27 mouse cellular contexts compared by ENCODE assay signal in genomic region chr2:112460557-112460956, GRCm38 (mm10). TPM values are rescaled to one million over a fixed set of nuclear protein-coding genes. Genes with fewer than 3 reads are reported as not detected.
DNase-seq lines count a peak whose midpoint lies in the region; ATAC-seq and TF ChIP-seq lines count a peak whose summit lies in the region.
"Had no signal": no experiment of that assay in that cellular context is flagged by ENCODE, and none has a peak within 500 bp of the region (broad histone marks: within the 10 kb centered on the region; RNA-seq: fewer than 3 reads in every experiment).

No protein-coding gene starts in this region.

- no peaks in the 10 kb centered on the region for H3K27me3 ChIP-seq in midbrain, postnatal 0 days (ENCODE audit: insufficient read depth, low read length)
- no peaks in the 10 kb centered on the region for H3K27me3 ChIP-seq in midbrain, embryonic 15.5 days (replicated peaks)
- H3K27me3 ChIP-seq: embryonic facial prominence, embryonic 13.5 days; forebrain, embryonic 12.5 days; Patski had no signal

- peaks cover 12% of the 10 kb centered on the region; the same call in 1 of the 2 replicates for H3K36me3 ChIP-seq in midbrain, postnatal 0 days (ENCODE audit: insufficient read depth, low read length)
- peaks cover 16% of the 10 kb centered on the region for H3K36me3 ChIP-seq in midbrain, embryonic 15.5 days (replicated peaks)

- intact Hi-C loops in gastrocnemius, adult 2 months (cut with DNase I) = no loop called here
- intact Hi-C loops in gastrocnemius, postnatal 36 days (cut with DNase I) = no loop called here

- H3K4me2 ChIP-seq in midbrain, postnatal 0 days (ENCODE audit: low read depth, low read length, poor library complexity, severe bottlenecking) = no peak overlapping the region
- H3K4me2 ChIP-seq in midbrain, embryonic 15.5 days = no peak overlapping the region
- H3K4me2 ChIP-seq: embryonic facial prominence, embryonic 13.5 days; forebrain, embryonic 12.5 days; heart, embryonic 11.5 days; hindbrain, embryonic 14.5 days had no signal

- H3K27ac ChIP-seq in gastrocnemius, adult 2 months = no peak overlapping the region
- H3K27ac ChIP-seq in layer of hippocampus, adult 2 months = no peak overlapping the region
- H3K27ac ChIP-seq in midbrain, postnatal 0 days (ENCODE audit: low read depth, low read length) = no peak overlapping the region
- no peak overlapping the region for H3K27ac ChIP-seq in midbrain, embryonic 15.5 days
- H3K27ac ChIP-seq: embryonic facial prominence, embryonic 13.5 days; forebrain, embryonic 12.5 days; hindbrain, embryonic 10.5 days; hindbrain, embryonic 14.5 days had no signal

- no peaks in the 10 kb centered on the region for H3K9me3 ChIP-seq in midbrain, postnatal 0 days (ENCODE audit: low read length)
- no peaks in the 10 kb centered on the region for H3K9me3 ChIP-seq in midbrain, embryonic 15.5 days
- H3K9me3 ChIP-seq: embryonic facial prominence, embryonic 13.5 days; forebrain, embryonic 12.5 days; G1E; hindbrain, embryonic 10.5 days had no signal

- ATAC-seq in midbrain, postnatal 0 days (ENCODE audit: low FRiP score) = no peak
- ATAC-seq in midbrain, embryonic 15.5 days (replicated peaks) = no peak
- no peak for ATAC-seq in granulocyte monocyte progenitor cell, adult 5-6 weeks (replicated peaks; ENCODE audit: poor library complexity, severe bottlenecking)
- ATAC-seq: activated CD4-positive, CD25-positive, alpha-beta regulatory T cell, adult 4 months; forebrain, postnatal 0 days; Patski had no signal

- 92% methylated on average over 3 of the region's 3 CpGs for WGBS in midbrain, postnatal 0 days
- WGBS in midbrain, embryonic 15.5 days = 92% methylated on average over 3 of the region's 3 CpGs

- 0 out of 2 replicates have a peak, but pooled peaks have one; percentile 10 for TF ChIP-seq CTCF in gastrocnemius, adult 2 months (IDR thresholded peaks at IDR 0.05)
- peak; percentile 50 for TF ChIP-seq CTCF in layer of hippocampus, adult 2 months (conservative IDR thresholded peaks at IDR 0.05)
- TF ChIP-seq CTCF in midbrain, postnatal 0 days (IDR thresholded peaks at IDR 0.05) = peak; percentile 36; the same call in 1 of the 2 replicates

- no peak overlapping the region for H3K9ac ChIP-seq in midbrain, postnatal 0 days (replicated peaks; ENCODE audit: low read length, poor library complexity, severe bottlenecking)
- no peak overlapping the region for H3K9ac ChIP-seq in midbrain, embryonic 15.5 days
- H3K9ac ChIP-seq: embryonic facial prominence, embryonic 13.5 days; forebrain, embryonic 12.5 days; forebrain, postnatal 0 days; hindbrain, embryonic 14.5 days had no signal

- no peak overlapping the region for H3K4me3 ChIP-seq in gastrocnemius, adult 2 months
- H3K4me3 ChIP-seq in layer of hippocampus, adult 2 months = no peak overlapping the region
- H3K4me3 ChIP-seq in midbrain, postnatal 0 days (ENCODE audit: low read depth, low read length) = no peak overlapping the region
- H3K4me3 ChIP-seq in midbrain, embryonic 15.5 days = no peak overlapping the region
- H3K4me3 ChIP-seq: embryonic facial prominence, embryonic 13.5 days; forebrain, embryonic 12.5 days; hindbrain, embryonic 10.5 days had no signal

- no peak for DNase-seq in gastrocnemius, adult 2 months
- no peak for DNase-seq in gastrocnemius, postnatal 36 days
- no peak for DNase-seq in layer of hippocampus, adult 2 months (ENCODE audit: low spot score in 2 of 2)
- DNase-seq in layer of hippocampus, adult 18-20 months (ENCODE audit: low spot score in 2 of 2) = no peak
- no peak for DNase-seq in midbrain, postnatal 0 days (ENCODE audit: low spot score)
- DNase-seq: adrenal gland, postnatal 14 days; cerebellum, adult 11-12 months; cerebellum, adult 9-10 months; cerebellum, postnatal 25 days; forebrain, postnatal 0 days; gastrocnemius, postnatal 25 days; heart, adult 18-20 months had no signal

- no peaks in the 10 kb centered on the region for H3K4me1 ChIP-seq in midbrain, postnatal 0 days (ENCODE audit: insufficient read depth, low read length)
- H3K4me1 ChIP-seq in midbrain, embryonic 15.5 days = peaks cover 19% of the 10 kb centered on the region

RNA-seq across cellular contexts. Expression of gene Emc7, which starts 5.8 kb away (rescaled TPM):
- total RNA-seq in gastrocnemius, adult 2 months (2021) = 10 to 100 TPM; 12.6 to 15.3 TPM
- 10 to 100 TPM; 11.5 to 12.7 TPM for total RNA-seq in gastrocnemius, postnatal 36 days (2021)
- total RNA-seq in layer of hippocampus, adult 2 months (2021) = 10 to 100 TPM; 43.8 to 45.6 TPM
- 10 to 100 TPM; 44.6 to 45.9 TPM for total RNA-seq in layer of hippocampus, adult 18-20 months (2021)
- 16.8 and 19.5 TPM in 2 replicates for total RNA-seq in midbrain, postnatal 0 days (2014; rRNA removed)
- polyA plus RNA-seq in midbrain, postnatal 0 days (2015; fragmentation: Nextera tagmentation; extraction: Ambion mirVana) = 33.1 and 33.5 TPM in 2 replicates
- polyA plus RNA-seq in midbrain, embryonic 15.5 days (2015; fragmentation: Nextera tagmentation; extraction: Ambion mirVana) = 18.6 and 19.6 TPM in 2 replicates
- total RNA-seq in granulocyte monocyte progenitor cell, adult 5-6 weeks (2014; fragmentation: Nextera tagmentation) = 15.4 and 16.6 TPM in 2 replicates
- 7.8 and 10.7 TPM in 2 replicates for total RNA-seq in granulocyte monocyte progenitor cell, adult 5-6 weeks (2017)

RNA-seq across cellular contexts. Expression of gene Chrm5, which starts 20.0 kb away (rescaled TPM):
- under 1 TPM in 1 of 2 experiments, not detected in 1; 0.20 TPM for total RNA-seq in gastrocnemius, adult 2 months (2021)
- not detected for total RNA-seq in gastrocnemius, postnatal 36 days (2021)
- total RNA-seq in layer of hippocampus, adult 2 months (2021) = 1 to 10 TPM; 5.7 to 7.7 TPM
- 1 to 10 TPM; 6.8 to 7.5 TPM for total RNA-seq in layer of hippocampus, adult 18-20 months (2021)
- total RNA-seq in midbrain, postnatal 0 days (2014; rRNA removed) = 7.6 and 7.7 TPM in 2 replicates
- 2.7 and 3.1 TPM in 2 replicates for polyA plus RNA-seq in midbrain, postnatal 0 days (2015; fragmentation: Nextera tagmentation; extraction: Ambion mirVana)
- polyA plus RNA-seq in midbrain, embryonic 15.5 days (2015; fragmentation: Nextera tagmentation; extraction: Ambion mirVana) = 1.2 and 2.0 TPM in 2 replicates
- total RNA-seq in granulocyte monocyte progenitor cell, adult 5-6 weeks (2014; fragmentation: Nextera tagmentation) = not detected in 2 replicates
- total RNA-seq in granulocyte monocyte progenitor cell, adult 5-6 weeks (2017) = not detected in 2 replicates
- total RNA-seq: adrenal gland, adult 18-20 months; adrenal gland, postnatal 14 days; G1E; gastrocnemius, adult 18-20 months; gastrocnemius, postnatal 25 days; heart, adult 18-20 months; heart, postnatal 25 days had no signal
- polyA plus RNA-seq: activated CD4-positive, CD25-positive, alpha-beta regulatory T cell, adult 4 months; C2C12; embryonic facial prominence, embryonic 13.5 days; G1E; heart, embryonic 11.5 days; heart, embryonic 16.5 days; hindbrain, embryonic 10.5 days; Patski had no signal

RNA-seq across cellular contexts. Expression of gene Aven, which starts 32.2 kb away (rescaled TPM):
- total RNA-seq in gastrocnemius, adult 2 months (2021) = 10 to 100 TPM; 15.0 to 16.1 TPM
- total RNA-seq in gastrocnemius, postnatal 36 days (2021) = 10 to 100 TPM; 16.3 to 20.3 TPM
- total RNA-seq in layer of hippocampus, adult 2 months (2021) = 10 to 100 TPM in 1 of 2 experiments, 1 to 10 TPM in 1; 8.7 to 10.2 TPM
- 10 to 100 TPM in 1 of 2 experiments, 1 to 10 TPM in 1; 7.5 to 11.2 TPM for total RNA-seq in layer of hippocampus, adult 18-20 months (2021)
- total RNA-seq in midbrain, postnatal 0 days (2014; rRNA removed) = 6.7 and 8.9 TPM in 2 replicates
- polyA plus RNA-seq in midbrain, postnatal 0 days (2015; fragmentation: Nextera tagmentation; extraction: Ambion mirVana) = 2.8 and 3.5 TPM in 2 replicates
- polyA plus RNA-seq in midbrain, embryonic 15.5 days (2015; fragmentation: Nextera tagmentation; extraction: Ambion mirVana) = 2.4 and 4.5 TPM in 2 replicates
- 8.5 and 25.0 TPM in 2 replicates for total RNA-seq in granulocyte monocyte progenitor cell, adult 5-6 weeks (2014; fragmentation: Nextera tagmentation)
- 23.5 and 26.0 TPM in 2 replicates for total RNA-seq in granulocyte monocyte progenitor cell, adult 5-6 weeks (2017)
